Mouse (Mus musculus) forebrain, embryonic 10.5 days (tissue): ENCODE results near the gene Rnf41. TPM values are rescaled to one million over a fixed set of nuclear protein-coding genes. Genes with fewer than 3 reads are reported as not detected.
A peak's percentile ranks its signal among the peaks of the same experiment; 100 is the strongest.

Source experiments
- DNase-seq: peaks from one replicate; pipeline ENCODE4 v3.0.0-alpha.2; 2017; ENCODE audit warnings: low spot score; ENCODE audit errors: extremely low spot score
- H3K27ac ChIP-seq: fragments of 300-500 bp; sonication (generic); 2 replicates; pipeline ENCODE4 v1.5.1; 2016; ENCODE audit warnings: mild to moderate bottlenecking
- H3K27me3 ChIP-seq: fragments of 300-500 bp; sonication (generic); 2 replicates; pipeline ENCODE4 v1.6.1; 2016; ENCODE audit warnings: mild to moderate bottlenecking; ENCODE audit not compliant: poor library complexity, severe bottlenecking
- H3K36me3 ChIP-seq: fragments of 300-500 bp; sonication (generic); replicated peaks from 2 replicates; pipeline ENCODE4 v1.6.1; 2016; ENCODE audit warnings: mild to moderate bottlenecking, moderate library complexity
- H3K4me1 ChIP-seq: fragments of 300-500 bp; sonication (generic); 2 replicates; pipeline ENCODE4 v1.6.1; 2016
- H3K4me3 ChIP-seq: fragments of 300-500 bp; sonication (generic); 2 replicates; pipeline ENCODE4 v1.5.1; 2016; ENCODE audit warnings: mild to moderate bottlenecking, moderate library complexity
- H3K9me3 ChIP-seq: fragments of 300-500 bp; sonication (generic); 2 replicates; pipeline ENCODE4 v1.6.1; 2016; ENCODE audit warnings: mild to moderate bottlenecking, moderate library complexity
- WGBS: fragments of 180-500 bp; shearing (Covaris S2); methylation state at CpG from one replicate; pipeline ENCODE4 v1.1.7; 2016; 5-methylcytosine and 5-hydroxymethylcytosine counted together
- polyA plus RNA-seq: library from polyadenylated mRNA; unstranded; fragments of >200 nt; fragmentation: Nextera tagmentation; extraction: Ambion mirVana; gene quantifications from 2 replicates; pipeline ENCODE4 v1.2.1, GENCODE M21; 2016

The Rnf41 gene
- polyA plus RNA-seq, 1 experiment from 2014 or later = 42.9 TPM

GRCm38 (mm10) chr10:128441324-128442119, 30.1 kb downstream of the Rnf41 start:
- peaks cover 63% of the 10 kb centered on the region for H3K36me3 ChIP-seq
- H3K4me1 ChIP-seq = no peaks in the 10 kb centered on the region
- DNase-seq = no peak
- H3K4me3 ChIP-seq = no peak overlapping the region
- H3K27me3 ChIP-seq = no peaks in the 10 kb centered on the region
- no peaks in the 10 kb centered on the region for H3K9me3 ChIP-seq
- WGBS = 95% methylated on average over 10 of the region's 10 CpGs
- H3K27ac ChIP-seq = no peak overlapping the region

GRCm38 (mm10) chr10:128442718-128443117, 31.3 kb downstream of the Rnf41 start:
- Histone ChIP-seq H3K27me3 (no peaks in the 10 kb centered on the region), H3K9me3 (no peaks in the 10 kb centered on the region), H3K36me3 (peaks cover 51% of the 10 kb centered on the region), H3K4me1 (no peaks in the 10 kb centered on the region), H3K4me3 (no peak overlapping the region), H3K27ac (no peak overlapping the region)
- no peak for DNase-seq
- 92% methylated on average over 1 of the region's 1 CpGs for WGBS

- Histone ChIP-seq H3K4me3 (no peak overlapping the region), H3K4me1 (no peaks in the 10 kb centered on the region), H3K9me3 (no peaks in the 10 kb centered on the region), H3K36me3 (peaks cover 35% of the 10 kb centered on the region), H3K27ac (no peak overlapping the region), H3K27me3 (no peaks in the 10 kb centered on the region)
- 77% methylated on average over 6 of the region's 6 CpGs for WGBS
- no peak for DNase-seq
Measured at GRCm38 (mm10) chr10:128444354-128444753, 32.9 kb downstream of the Rnf41 start.

GRCm38 (mm10) chr10:128445407-128445806, 34.0 kb downstream of the Rnf41 start:
- peaks cover 24% of the 10 kb centered on the region for H3K36me3 ChIP-seq
- no peaks in the 10 kb centered on the region for H3K27me3 ChIP-seq
- no peak overlapping the region for H3K27ac ChIP-seq
- no peak overlapping the region for H3K4me3 ChIP-seq
- H3K9me3 ChIP-seq = no peaks in the 10 kb centered on the region
- no peaks in the 10 kb centered on the region for H3K4me1 ChIP-seq
- no peak for DNase-seq
- WGBS = 90% methylated on average over 4 of the region's 4 CpGs

- DNase-seq = no peak
- no peak overlapping the region for H3K27ac ChIP-seq
- H3K27me3 ChIP-seq = peaks cover 3% of the 10 kb centered on the region; the same call in 1 of the 2 replicates
- H3K36me3 ChIP-seq = no peaks in the 10 kb centered on the region
- WGBS = 90% methylated on average over 6 of the region's 6 CpGs
- no peaks in the 10 kb centered on the region for H3K9me3 ChIP-seq
- no peak overlapping the region; the same call in 1 of the 2 replicates for H3K4me3 ChIP-seq
- H3K4me1 ChIP-seq = peaks cover 6% of the 10 kb centered on the region; the same call in 1 of the 2 replicates
Measured at GRCm38 (mm10) chr10:128451014-128451413, 39.6 kb downstream of the Rnf41 start.

- Histone ChIP-seq H3K4me3 (no peak overlapping the region), H3K4me1 (peaks cover 6% of the 10 kb centered on the region; the same call in 1 of the 2 replicates), H3K36me3 (no peaks in the 10 kb centered on the region), H3K9me3 (no peaks in the 10 kb centered on the region), H3K27ac (no peak overlapping the region), H3K27me3 (peaks cover 18% of the 10 kb centered on the region)
- DNase-seq = no peak
- WGBS = 84% methylated on average over 3 of the region's 3 CpGs
Measured at GRCm38 (mm10) chr10:128454471-128454870, 43.0 kb downstream of the Rnf41 start.

GRCm38 (mm10) chr10:128455280-128455679, 43.8 kb downstream of the Rnf41 start:
- DNase-seq = peak; percentile 74
- Histone ChIP-seq H3K36me3 (no peaks in the 10 kb centered on the region), H3K27me3 (peaks cover 18% of the 10 kb centered on the region), H3K4me3 (peak overlapping the region; percentile 2; the same call in 1 of the 2 replicates), H3K9me3 (no peaks in the 10 kb centered on the region), H3K27ac (peak overlapping the region; percentile 44; the same call in 1 of the 2 replicates), H3K4me1 (peaks cover 9% of the 10 kb centered on the region)
- WGBS = 4% methylated on average over 6 of the region's 6 CpGs

GRCm38 (mm10) chr10:128457676-128458075, 46.2 kb downstream of the Rnf41 start:
- H3K27me3 ChIP-seq = peaks cover 21% of the 10 kb centered on the region
- no peak overlapping the region for H3K27ac ChIP-seq
- H3K9me3 ChIP-seq = no peaks in the 10 kb centered on the region
- DNase-seq = no peak
- H3K36me3 ChIP-seq = peaks cover 20% of the 10 kb centered on the region
- no peak overlapping the region for H3K4me3 ChIP-seq
- WGBS = 85% methylated on average over 6 of the region's 6 CpGs
- H3K4me1 ChIP-seq = peaks cover 20% of the 10 kb centered on the region

GRCm38 (mm10) chr10:128458348-128458718, 46.9 kb downstream of the Rnf41 start:
- H3K36me3 ChIP-seq = peaks cover 27% of the 10 kb centered on the region
- DNase-seq = peak; percentile 95
- H3K27me3 ChIP-seq = peaks cover 21% of the 10 kb centered on the region
- no peaks in the 10 kb centered on the region for H3K9me3 ChIP-seq
- peak overlapping the region; percentile 98 for H3K27ac ChIP-seq
- WGBS = under 1% methylated on average over 29 of the region's 29 CpGs
- H3K4me3 ChIP-seq = peak overlapping the region; percentile 96
- H3K4me1 ChIP-seq = peaks cover 20% of the 10 kb centered on the region

- peak; percentile 80 for DNase-seq
- WGBS = under 1% methylated on average over 84 of the region's 86 CpGs
- Histone ChIP-seq H3K27ac (peak within 1 kb of the TSS; percentile 98), H3K9me3 (no peaks in the 10 kb centered on the region), H3K4me1 (peaks cover 20% of the 10 kb centered on the region), H3K4me3 (peak within 1 kb of the TSS; percentile 96), H3K27me3 (peaks cover 21% of the 10 kb centered on the region), H3K36me3 (peaks cover 32% of the 10 kb centered on the region)
Measured at GRCm38 (mm10) chr10:128458719-128459408, 47.4 kb downstream of the Rnf41 start, which contains the start of gene Smarcc2. Gene Smarcc2 (plus strand): TSS chr10:128459248.

- H3K27me3 ChIP-seq = peaks cover 21% of the 10 kb centered on the region
- peak; percentile 60 for DNase-seq
- no peaks in the 10 kb centered on the region for H3K9me3 ChIP-seq
- peaks cover 40% of the 10 kb centered on the region for H3K36me3 ChIP-seq
- peaks cover 20% of the 10 kb centered on the region for H3K4me1 ChIP-seq
- WGBS = 2% methylated on average over 56 of the region's 67 CpGs
- H3K4me3 ChIP-seq = peak overlapping the region; percentile 96
- peak overlapping the region; percentile 98 for H3K27ac ChIP-seq
Measured at GRCm38 (mm10) chr10:128459409-128460269, 48.2 kb downstream of the Rnf41 start.

GRCm38 (mm10) chr10:128460270-128460630, 48.8 kb downstream of the Rnf41 start:
- Histone ChIP-seq H3K27ac (peak overlapping the region; percentile 98), H3K27me3 (peaks cover 21% of the 10 kb centered on the region), H3K9me3 (no peaks in the 10 kb centered on the region), H3K4me1 (peaks cover 14% of the 10 kb centered on the region), H3K36me3 (peaks cover 46% of the 10 kb centered on the region), H3K4me3 (peak overlapping the region; percentile 96)
- 2% methylated on average over 5 of the region's 5 CpGs for WGBS
- no peak for DNase-seq
